Comparison of ENCODE assay signal across 8 mouse cellular contexts in the genomic region with DNA sequence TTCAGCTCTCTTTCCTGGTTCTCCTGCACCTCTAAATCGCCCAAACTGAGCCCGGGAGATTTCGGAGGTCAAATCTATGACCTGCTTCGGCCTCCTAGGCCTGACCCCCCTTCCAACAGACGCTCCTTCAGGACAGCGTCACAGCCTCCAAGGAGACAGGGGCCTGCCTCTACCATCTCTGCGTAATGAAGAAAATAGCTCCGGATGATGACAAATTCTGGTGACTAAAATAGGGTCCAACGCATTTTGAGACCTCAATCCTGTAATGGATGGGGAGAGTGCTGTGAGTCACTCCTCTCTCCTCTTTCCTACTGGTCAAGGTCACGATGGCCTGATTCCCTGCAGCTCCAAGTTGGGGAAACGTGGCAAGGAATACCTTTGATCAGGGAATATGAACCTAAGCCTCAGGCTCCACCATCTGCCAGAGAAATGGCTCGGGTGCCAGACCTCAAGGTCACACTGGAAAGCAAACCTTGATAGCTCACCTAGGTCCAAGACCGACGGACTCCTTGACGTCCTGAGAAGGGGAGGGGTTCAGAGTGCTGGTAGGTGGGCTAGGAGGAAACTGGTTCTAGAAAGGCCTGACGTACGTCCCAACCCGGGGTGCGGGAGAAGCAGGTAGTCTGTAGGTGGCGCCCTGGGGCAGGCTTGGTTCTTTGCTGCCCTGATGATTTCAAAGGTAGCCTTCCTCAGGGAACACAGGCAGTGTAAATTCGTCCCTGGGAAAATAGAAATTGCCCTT. TPM values are rescaled to one million over a fixed set of nuclear protein-coding genes. Genes with fewer than 3 reads are reported as not detected.
A peak's percentile ranks its signal among the peaks of the same experiment; 100 is the strongest.
DNase-seq lines count a peak whose midpoint lies in the region; ATAC-seq and TF ChIP-seq lines count a peak whose summit lies in the region.

No protein-coding gene starts in this region.

- no peak for TF ChIP-seq EP300 in ES-Bruce4 (IDR thresholded peaks at IDR 0.05; ENCODE audit: insufficient read depth, low read depth, low read length)
- TF ChIP-seq EP300 in heart, postnatal 0 days (IDR thresholded peaks at IDR 0.05; ENCODE audit: low read depth), result no peak
- no peak for TF ChIP-seq EP300 in stomach, postnatal 0 days (optimal IDR thresholded peaks at IDR 0.05)

- peaks cover 10% of the 10 kb centered on the region for H3K36me3 ChIP-seq in ES-Bruce4 (ENCODE audit: control insufficient read depth, insufficient read depth, low read length, poor library complexity, severe bottlenecking)
- H3K36me3 ChIP-seq in forebrain, embryonic 12.5 days (replicated peaks), result peaks cover 19% of the 10 kb centered on the region
- H3K36me3 ChIP-seq in heart, postnatal 0 days (replicated peaks; ENCODE audit: control insufficient read depth, insufficient read depth, low read length), result peaks cover 6% of the 10 kb centered on the region; the same call in 1 of the 2 replicates
- peaks cover 16% of the 10 kb centered on the region for H3K36me3 ChIP-seq in liver, embryonic 15.5 days (replicated peaks)
- H3K36me3 ChIP-seq in neural tube, embryonic 12.5 days, result peaks cover 14% of the 10 kb centered on the region
- peaks cover 4% of the 10 kb centered on the region; the same call in 1 of the 2 replicates for H3K36me3 ChIP-seq in stomach, postnatal 0 days (ENCODE audit: control insufficient read depth, insufficient read depth, low read length)

- H3K4me1 ChIP-seq in ES-Bruce4 (ENCODE audit: control insufficient read depth, insufficient read depth, low read length), result no peaks in the 10 kb centered on the region
- H3K4me1 ChIP-seq in forebrain, embryonic 12.5 days, result peaks cover 16% of the 10 kb centered on the region
- H3K4me1 ChIP-seq in heart, postnatal 0 days (ENCODE audit: control insufficient read depth, insufficient read depth), result no peaks in the 10 kb centered on the region
- H3K4me1 ChIP-seq in liver, embryonic 15.5 days (replicated peaks), result peaks cover 35% of the 10 kb centered on the region
- peaks cover 13% of the 10 kb centered on the region for H3K4me1 ChIP-seq in neural tube, embryonic 12.5 days
- H3K4me1 ChIP-seq in stomach, postnatal 0 days (replicated peaks; ENCODE audit: control insufficient read depth, insufficient read depth), result no peaks in the 10 kb centered on the region

- peak; percentile 85 for TF ChIP-seq CTCF in ES-Bruce4 (IDR thresholded peaks at IDR 0.05; ENCODE audit: low read depth, low read length)
- peak; percentile 69 for TF ChIP-seq CTCF in heart, postnatal 0 days (IDR thresholded peaks at IDR 0.05; ENCODE audit: low read depth)
- TF ChIP-seq CTCF in stomach, postnatal 0 days (IDR thresholded peaks at IDR 0.05; ENCODE audit: low read depth), result peak; percentile 81

- peak overlapping the region; percentile 56 for H3K4me3 ChIP-seq in ES-Bruce4 (ENCODE audit: low read depth, low read length)
- peak overlapping the region; percentile 93 for H3K4me3 ChIP-seq in forebrain, embryonic 12.5 days (replicated peaks)
- H3K4me3 ChIP-seq in heart, postnatal 0 days (ENCODE audit: low read depth, low read length), result peak overlapping the region; percentile 94
- peak overlapping the region; percentile 91 for H3K4me3 ChIP-seq in liver, embryonic 15.5 days (replicated peaks)
- H3K4me3 ChIP-seq in neural tube, embryonic 12.5 days, result peak overlapping the region; percentile 95
- H3K4me3 ChIP-seq in stomach, postnatal 0 days (ENCODE audit: low read depth, low read length), result peak overlapping the region; percentile 94

- peak overlapping the region; percentile 37 for H3K27ac ChIP-seq in ES-Bruce4 (ENCODE audit: insufficient read depth, low read length)
- H3K27ac ChIP-seq in forebrain, embryonic 12.5 days, result peak overlapping the region; percentile 78
- peak overlapping the region; percentile 91 for H3K27ac ChIP-seq in heart, postnatal 0 days (ENCODE audit: low read depth)
- H3K27ac ChIP-seq in liver, embryonic 15.5 days (replicated peaks), result peak overlapping the region; percentile 83
- no peak overlapping the region for H3K27ac ChIP-seq in neural tube, embryonic 12.5 days
- H3K27ac ChIP-seq in stomach, postnatal 0 days (replicated peaks), result peak overlapping the region; percentile 89

- peak; percentile 69 for DNase-seq in c-Kit-positive CD71-positive TER-119-positive erythroid progenitor cells, embryonic 14.5 days (ENCODE audit: low spot score)
- DNase-seq in heart, postnatal 0 days (ENCODE audit: low spot score), result peak; percentile 67
- DNase-seq in kidney, postnatal 4 days, result peak; percentile 86 to 90
- DNase-seq in stomach, postnatal 0 days (ENCODE audit: low spot score), result peak; percentile 89

- 7% methylated on average over 21 of the region's 21 CpGs for WGBS in forebrain, embryonic 12.5 days
- 4% methylated on average over 21 of the region's 21 CpGs for WGBS in heart, postnatal 0 days
- WGBS in liver, embryonic 15.5 days (ENCODE audit: insufficient replicate concordance), result 2% methylated on average over 21 of the region's 21 CpGs
- WGBS in neural tube, embryonic 12.5 days, result 6% methylated on average over 21 of the region's 21 CpGs
- WGBS in stomach, postnatal 0 days, result 3% methylated on average over 21 of the region's 21 CpGs

- ATAC-seq in forebrain, embryonic 12.5 days (ENCODE audit: low FRiP score), result peak; percentile 44
- peak; percentile 44 for ATAC-seq in heart, postnatal 0 days (ENCODE audit: insufficient read depth, low read depth)
- peak; percentile 43 for ATAC-seq in liver, embryonic 15.5 days (ENCODE audit: insufficient read depth)
- peak; percentile 55 for ATAC-seq in neural tube, embryonic 12.5 days (ENCODE audit: low FRiP score, low read depth)
- peak; percentile 62 for ATAC-seq in stomach, postnatal 0 days (ENCODE audit: low FRiP score, low TSS enrichment)

- peak overlapping the region; percentile 70 for H3K4me2 ChIP-seq in forebrain, embryonic 12.5 days
- H3K4me2 ChIP-seq in heart, postnatal 0 days (ENCODE audit: low read depth, low read length), result peak overlapping the region; percentile 68
- peak overlapping the region; percentile 96 for H3K4me2 ChIP-seq in liver, embryonic 15.5 days
- H3K4me2 ChIP-seq in neural tube, embryonic 12.5 days (replicated peaks), result peak overlapping the region; percentile 70
- peak overlapping the region; percentile 61 for H3K4me2 ChIP-seq in stomach, postnatal 0 days (replicated peaks; ENCODE audit: low read depth)

- H3K9ac ChIP-seq in ES-Bruce4 (ENCODE audit: low read depth, poor library complexity, severe bottlenecking), result peak overlapping the region; percentile 96
- H3K9ac ChIP-seq in forebrain, embryonic 12.5 days, result peak overlapping the region; percentile 63
- H3K9ac ChIP-seq in heart, postnatal 0 days (replicated peaks; ENCODE audit: low read depth, low read length), result peak overlapping the region; percentile 84
- H3K9ac ChIP-seq in liver, embryonic 15.5 days, result peak overlapping the region; percentile 93
- H3K9ac ChIP-seq in neural tube, embryonic 12.5 days, result peak overlapping the region; percentile 88
- H3K9ac ChIP-seq in stomach, postnatal 0 days (ENCODE audit: low read length), result peak overlapping the region; percentile 92

- no peak for TF ChIP-seq POLR2A in ES-Bruce4 (IDR thresholded peaks at IDR 0.05; ENCODE audit: insufficient read depth, low read length)

- no peaks in the 10 kb centered on the region for H3K9me3 ChIP-seq in ES-Bruce4 (replicated peaks; ENCODE audit: control insufficient read depth, insufficient read depth, low read length, poor library complexity, severe bottlenecking)
- no peaks in the 10 kb centered on the region for H3K9me3 ChIP-seq in forebrain, embryonic 12.5 days
- no peaks in the 10 kb centered on the region for H3K9me3 ChIP-seq in heart, postnatal 0 days (replicated peaks; ENCODE audit: control insufficient read depth, low read length)
- H3K9me3 ChIP-seq in liver, embryonic 15.5 days (replicated peaks), result no peaks in the 10 kb centered on the region
- no peaks in the 10 kb centered on the region for H3K9me3 ChIP-seq in neural tube, embryonic 12.5 days
- no peaks in the 10 kb centered on the region for H3K9me3 ChIP-seq in stomach, postnatal 0 days (ENCODE audit: control insufficient read depth, low read length)

- no peaks in the 10 kb centered on the region for H3K27me3 ChIP-seq in ES-Bruce4 (ENCODE audit: control insufficient read depth, insufficient read depth, low read length, poor library complexity, severe bottlenecking)
- no peaks in the 10 kb centered on the region for H3K27me3 ChIP-seq in forebrain, embryonic 12.5 days
- no peaks in the 10 kb centered on the region for H3K27me3 ChIP-seq in heart, postnatal 0 days (ENCODE audit: control insufficient read depth, insufficient read depth, low read length)
- no peaks in the 10 kb centered on the region for H3K27me3 ChIP-seq in liver, embryonic 15.5 days
- H3K27me3 ChIP-seq in neural tube, embryonic 12.5 days (replicated peaks), result no peaks in the 10 kb centered on the region
- H3K27me3 ChIP-seq in stomach, postnatal 0 days (ENCODE audit: control insufficient read depth, insufficient read depth, low read length), result no peaks in the 10 kb centered on the region

RNA-seq across cellular contexts. Expression of gene Pex5, which starts 0.7 kb away (rescaled TPM):
- 31.0 and 31.4 TPM in 2 replicates for polyA plus RNA-seq in ES-Bruce4 (2011; ENCODE audit: insufficient read depth, insufficient read length, low read depth, missing spikeins)
- polyA plus RNA-seq in forebrain, embryonic 12.5 days (2016; fragmentation: Nextera tagmentation; extraction: Ambion mirVana), result 65.9 and 66.0 TPM in 2 replicates
- total RNA-seq in heart, postnatal 0 days (2014; rRNA removed; ENCODE audit: low replicate concordance), result 42.9 and 47.7 TPM in 2 replicates
- 20.8 and 21.4 TPM in 2 replicates for polyA plus RNA-seq in heart, postnatal 0 days (2015; fragmentation: Nextera tagmentation; extraction: Ambion mirVana)
- polyA plus RNA-seq in liver, embryonic 15.5 days (2015; fragmentation: Nextera tagmentation; extraction: Ambion mirVana), result 21.7 and 26.8 TPM in 2 replicates
- polyA plus RNA-seq in neural tube, embryonic 12.5 days (2016; fragmentation: Nextera tagmentation; extraction: Ambion mirVana), result 69.4 and 70.3 TPM in 2 replicates
- polyA plus RNA-seq in stomach, postnatal 0 days (2015; fragmentation: Nextera tagmentation; extraction: Ambion mirVana), result 18.6 and 19.9 TPM in 2 replicates

RNA-seq across cellular contexts. Expression of gene Clstn3, which starts 49.1 kb away (rescaled TPM):
- polyA plus RNA-seq in ES-Bruce4 (2011; ENCODE audit: insufficient read depth, insufficient read length, low read depth, missing spikeins), result 17.1 and 25.6 TPM in 2 replicates
- 25.9 and 27.3 TPM in 2 replicates for polyA plus RNA-seq in forebrain, embryonic 12.5 days (2016; fragmentation: Nextera tagmentation; extraction: Ambion mirVana)
- total RNA-seq in heart, postnatal 0 days (2014; rRNA removed; ENCODE audit: low replicate concordance), result 0.23 and 0.84 TPM in 2 replicates
- polyA plus RNA-seq in heart, postnatal 0 days (2015; fragmentation: Nextera tagmentation; extraction: Ambion mirVana), result 0.16 and 0.18 TPM in 2 replicates
- 4.2 and 5.0 TPM in 2 replicates for polyA plus RNA-seq in liver, embryonic 15.5 days (2015; fragmentation: Nextera tagmentation; extraction: Ambion mirVana)
- 39.7 and 41.2 TPM in 2 replicates for polyA plus RNA-seq in neural tube, embryonic 12.5 days (2016; fragmentation: Nextera tagmentation; extraction: Ambion mirVana)
- polyA plus RNA-seq in stomach, postnatal 0 days (2015; fragmentation: Nextera tagmentation; extraction: Ambion mirVana), result 1.2 and 1.5 TPM in 2 replicates
